Mouse (Mus musculus): ENCODE measurements at regions not wholly inside any gene's neighbourhood (a gene's known extent, or its start where the extent isn't known, plus 50 kb on each side); places are given as distances from the start of the nearest gene placed in this dataset.
A peak's percentile ranks its signal among the peaks of the same experiment; 100 is the strongest.

DNA sequence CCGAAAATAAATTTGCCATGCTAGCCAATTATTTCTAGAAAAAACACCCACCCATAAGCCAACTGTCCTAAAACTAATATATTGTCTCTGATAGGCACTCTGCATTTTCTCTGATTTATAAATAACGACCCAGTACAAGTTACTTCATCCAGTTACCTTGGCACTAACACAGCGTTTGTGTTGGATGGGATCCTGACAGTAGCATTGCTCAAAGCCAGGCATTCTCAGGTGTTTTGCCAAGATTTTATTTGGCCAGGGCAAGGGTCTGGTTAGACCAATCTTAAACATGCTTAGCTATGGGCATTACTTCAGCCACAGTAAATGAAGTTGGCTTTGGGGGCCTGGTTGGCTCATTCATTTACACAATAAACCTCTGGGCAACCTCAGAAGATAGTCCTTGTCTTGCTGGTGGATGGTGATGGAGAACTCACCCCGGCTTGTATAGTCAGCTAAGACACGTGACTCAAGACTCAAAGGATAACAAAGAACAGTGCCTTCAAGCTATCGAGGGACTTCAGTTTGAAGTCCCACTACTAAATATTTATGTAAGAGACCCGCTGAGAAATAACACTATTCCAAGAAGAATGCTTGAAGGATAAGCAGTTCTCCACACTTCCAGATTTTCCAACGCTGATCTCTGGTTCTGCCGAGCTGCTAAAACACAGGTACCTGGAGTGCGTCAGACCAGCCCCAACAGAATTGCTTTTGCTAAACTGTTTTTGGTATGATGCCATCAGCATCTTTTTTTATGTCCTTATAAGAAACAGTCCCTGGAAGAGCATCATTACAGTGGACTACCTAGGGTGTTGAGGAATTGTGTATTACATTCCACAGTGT lies 125.0 kb upstream of the Pkdcc start:
- Histone ChIP-seq H3K9me3 (no peaks in the 10 kb centered on the region), H3K36me3 (no peaks in the 10 kb centered on the region), H3K9ac (replicated peaks) (no peak overlapping the region), H3K4me2 (no peak overlapping the region), H3K4me1 (replicated peaks) (no peaks in the 10 kb centered on the region), H3K4me3 (replicated peaks) (no peak overlapping the region), H3K27ac (no peak overlapping the region), H3K27me3 (peaks cover 88% of the 10 kb centered on the region)
- 69% methylated on average over 10 of the region's 10 CpGs for WGBS
- no peak for ATAC-seq (ENCODE audit: insufficient number of reproducible peaks, insufficient read depth, low FRiP score, low TSS enrichment, low read depth)

- ATAC-seq (ENCODE audit: insufficient number of reproducible peaks, insufficient read depth, low FRiP score, low TSS enrichment, low read depth), result no peak
- no peak overlapping the region for H3K9ac ChIP-seq (replicated peaks)
- H3K36me3 ChIP-seq, result no peaks in the 10 kb centered on the region
- 79% methylated on average over 5 of the region's 5 CpGs for whole genome bisulfite sequencing
- no peak overlapping the region for H3K27ac ChIP-seq
- H3K4me3 ChIP-seq (replicated peaks), result no peak overlapping the region
- H3K4me2 ChIP-seq, result no peak overlapping the region
- H3K4me1 ChIP-seq (replicated peaks), result peaks cover 20% of the 10 kb centered on the region
- no peaks in the 10 kb centered on the region for H3K9me3 ChIP-seq
- peaks cover 89% of the 10 kb centered on the region for H3K27me3 ChIP-seq
Observed at GRCm38 (mm10) chr17:83093862-83094261, 121.2 kb upstream of the Pkdcc start.

- Histone ChIP-seq H3K4me3 (replicated peaks) (no peak overlapping the region), H3K27me3 (peaks cover 90% of the 10 kb centered on the region), H3K9me3 (no peaks in the 10 kb centered on the region), H3K4me1 (replicated peaks) (peaks cover 37% of the 10 kb centered on the region), H3K27ac (no peak overlapping the region), H3K4me2 (no peak overlapping the region), H3K9ac (replicated peaks) (no peak overlapping the region), H3K36me3 (no peaks in the 10 kb centered on the region)
- ATAC-seq (ENCODE audit: insufficient number of reproducible peaks, insufficient read depth, low FRiP score, low TSS enrichment, low read depth), result no peak
- 63% methylated on average over 8 of the region's 8 CpGs for WGBS
Observed at GRCm38 (mm10) chr17:83096451-83096850, 118.6 kb upstream of the Pkdcc start.

DNA sequence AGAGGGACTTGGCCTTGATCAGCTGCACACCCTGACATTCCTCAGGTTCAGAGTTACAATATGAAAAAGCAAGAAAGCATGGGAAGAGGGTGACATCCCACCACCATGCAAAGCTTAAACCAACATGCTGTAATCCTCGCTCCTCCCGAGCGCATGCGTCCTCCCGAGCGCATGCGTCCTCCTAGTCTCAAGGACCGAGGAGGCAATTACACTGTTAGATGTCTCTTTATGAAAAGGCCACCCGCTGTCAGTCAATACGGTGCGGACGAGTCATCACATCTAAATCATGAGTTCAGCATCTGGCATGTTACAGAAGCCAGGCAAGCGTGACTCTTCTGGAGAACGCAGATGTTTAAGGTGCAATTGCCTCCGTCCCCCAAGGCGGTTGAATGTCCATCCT lies 117.1 kb upstream of the Pkdcc start:
- Histone ChIP-seq H3K9me3 (no peaks in the 10 kb centered on the region), H3K4me3 (replicated peaks) (no peak overlapping the region), H3K4me1 (replicated peaks) (peaks cover 41% of the 10 kb centered on the region), H3K27ac (no peak overlapping the region), H3K36me3 (no peaks in the 10 kb centered on the region), H3K4me2 (no peak overlapping the region), H3K27me3 (peaks cover 90% of the 10 kb centered on the region), H3K9ac (replicated peaks) (no peak overlapping the region)
- WGBS, result 60% methylated on average over 16 of the region's 16 CpGs
- no peak for ATAC-seq (ENCODE audit: insufficient number of reproducible peaks, insufficient read depth, low FRiP score, low TSS enrichment, low read depth)

- no peak for ATAC-seq (ENCODE audit: insufficient number of reproducible peaks, insufficient read depth, low FRiP score, low TSS enrichment, low read depth)
- Histone ChIP-seq H3K4me3 (replicated peaks) (no peak overlapping the region), H3K36me3 (no peaks in the 10 kb centered on the region), H3K4me1 (replicated peaks) (peaks cover 41% of the 10 kb centered on the region), H3K9ac (replicated peaks) (no peak overlapping the region), H3K9me3 (no peaks in the 10 kb centered on the region), H3K27ac (no peak overlapping the region), H3K27me3 (peaks cover 90% of the 10 kb centered on the region), H3K4me2 (no peak overlapping the region)
- 27% methylated on average over 12 of the region's 12 CpGs for whole genome bisulfite sequencing
Observed at GRCm38 (mm10) chr17:83098679-83099413, 116.2 kb upstream of the Pkdcc start.

- Histone ChIP-seq H3K27me3 (peaks cover 89% of the 10 kb centered on the region), H3K9me3 (no peaks in the 10 kb centered on the region), H3K4me1 (replicated peaks) (peaks cover 44% of the 10 kb centered on the region), H3K4me2 (peak overlapping the region; percentile 6), H3K4me3 (replicated peaks) (no peak overlapping the region), H3K36me3 (no peaks in the 10 kb centered on the region), H3K9ac (replicated peaks) (no peak overlapping the region), H3K27ac (0 out of 2 replicates have a peak overlapping the region, but pooled peaks have one; percentile 17)
- ATAC-seq (ENCODE audit: insufficient number of reproducible peaks, insufficient read depth, low FRiP score, low TSS enrichment, low read depth), result no peak
- WGBS, result 23% methylated on average over 7 of the region's 7 CpGs
Observed at GRCm38 (mm10) chr17:83101035-83101434, 114.1 kb upstream of the Pkdcc start.

DNA sequence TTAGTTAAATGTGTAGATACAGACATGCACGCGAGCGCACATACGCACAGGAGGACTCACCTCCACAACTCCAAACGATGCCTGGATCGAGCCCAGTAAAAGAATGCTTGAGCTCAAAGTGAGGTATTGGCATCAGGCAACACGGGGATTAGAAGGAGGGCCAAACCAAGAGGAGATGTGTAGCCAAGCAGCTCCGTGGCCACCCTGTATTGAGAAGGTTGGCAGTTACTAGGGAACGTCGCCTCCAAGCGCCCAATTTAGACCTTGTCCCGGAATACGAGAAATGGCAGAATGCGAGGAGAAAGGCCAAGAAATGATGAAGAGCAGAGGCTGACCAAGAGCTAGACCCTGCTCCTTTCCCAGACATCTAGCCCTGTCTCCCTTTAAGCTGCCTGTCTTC lies 113.3 kb upstream of the Pkdcc start:
- peaks cover 89% of the 10 kb centered on the region for H3K27me3 ChIP-seq
- H3K9me3 ChIP-seq, result no peaks in the 10 kb centered on the region
- 80% methylated on average over 14 of the region's 14 CpGs for WGBS
- no peak for ATAC-seq (ENCODE audit: insufficient number of reproducible peaks, insufficient read depth, low FRiP score, low TSS enrichment, low read depth)
- no peak overlapping the region for H3K9ac ChIP-seq (replicated peaks)
- H3K4me3 ChIP-seq (replicated peaks), result no peak overlapping the region
- peaks cover 44% of the 10 kb centered on the region for H3K4me1 ChIP-seq (replicated peaks)
- peak overlapping the region; percentile 6; the same call in 1 of the 2 replicates for H3K4me2 ChIP-seq
- no peak overlapping the region for H3K27ac ChIP-seq
- no peaks in the 10 kb centered on the region for H3K36me3 ChIP-seq

- 53% methylated on average over 6 of the region's 6 CpGs for WGBS
- H3K4me2 ChIP-seq, result no peak overlapping the region
Observed at GRCm38 (mm10) chr17:83102675-83103412, 112.2 kb upstream of the Pkdcc start.

GRCm38 (mm10) chr17:83108151-83108550 lies 106.9 kb upstream of the Pkdcc start:
- Histone ChIP-seq H3K27me3 (peaks cover 93% of the 10 kb centered on the region), H3K4me1 (replicated peaks) (peaks cover 17% of the 10 kb centered on the region), H3K4me3 (replicated peaks) (no peak overlapping the region), H3K36me3 (no peaks in the 10 kb centered on the region), H3K9me3 (no peaks in the 10 kb centered on the region), H3K27ac (no peak overlapping the region), H3K9ac (replicated peaks) (no peak overlapping the region), H3K4me2 (no peak overlapping the region)
- 52% methylated on average over 10 of the region's 10 CpGs for WGBS
- ATAC-seq (ENCODE audit: insufficient number of reproducible peaks, insufficient read depth, low FRiP score, low TSS enrichment, low read depth), result no peak

More at GRCm38 (mm10) chr17:83102675-83103412, 112.2 kb upstream of the Pkdcc start:
- Histone ChIP-seq H3K9me3 (no peaks in the 10 kb centered on the region), H3K4me3 (replicated peaks) (no peak overlapping the region), H3K36me3 (no peaks in the 10 kb centered on the region), H3K9ac (replicated peaks) (no peak overlapping the region), H3K27ac (no peak overlapping the region), H3K4me1 (replicated peaks) (peaks cover 39% of the 10 kb centered on the region), H3K27me3 (peaks cover 90% of the 10 kb centered on the region)
- ATAC-seq (ENCODE audit: insufficient number of reproducible peaks, insufficient read depth, low FRiP score, low TSS enrichment, low read depth), result no peak

DNA sequence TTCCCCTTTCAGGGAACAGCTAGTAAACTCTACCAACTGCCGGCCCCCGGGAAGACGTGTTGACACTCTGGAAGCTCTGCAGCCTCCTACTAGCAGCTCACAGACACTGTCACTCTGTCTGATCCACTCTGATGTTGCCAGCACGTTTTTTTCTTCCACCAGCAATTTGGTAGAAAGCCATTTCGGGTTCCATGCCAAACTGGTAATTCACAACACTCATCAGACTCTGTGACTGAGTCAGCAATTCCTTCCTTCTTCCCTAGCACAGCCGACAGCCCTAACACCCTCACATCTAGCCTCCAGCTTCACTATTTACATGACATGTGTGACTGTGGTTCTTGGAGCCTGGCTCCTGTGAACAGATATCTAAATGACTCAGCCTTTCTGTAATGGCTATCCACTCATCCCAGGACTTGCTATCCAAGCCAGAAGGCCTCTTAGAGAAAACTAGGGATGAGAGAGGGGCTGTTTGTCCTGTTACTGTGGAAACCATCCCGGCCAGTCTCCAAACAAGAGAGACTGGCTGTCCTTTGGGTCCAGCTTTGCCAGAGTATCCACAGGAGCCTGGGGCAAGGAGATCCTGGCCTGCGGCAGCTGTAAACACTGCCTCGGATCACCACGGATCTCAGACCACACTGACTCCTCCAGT lies 105.2 kb upstream of the Pkdcc start:
- Histone ChIP-seq H3K4me2 (no peak overlapping the region), H3K4me3 (replicated peaks) (no peak overlapping the region), H3K36me3 (no peaks in the 10 kb centered on the region), H3K27ac (no peak overlapping the region), H3K27me3 (peaks cover 96% of the 10 kb centered on the region), H3K4me1 (replicated peaks) (peaks cover 20% of the 10 kb centered on the region), H3K9me3 (no peaks in the 10 kb centered on the region), H3K9ac (replicated peaks) (no peak overlapping the region)
- WGBS, result 46% methylated on average over 10 of the region's 10 CpGs
- no peak for ATAC-seq (ENCODE audit: insufficient number of reproducible peaks, insufficient read depth, low FRiP score, low TSS enrichment, low read depth)

DNA sequence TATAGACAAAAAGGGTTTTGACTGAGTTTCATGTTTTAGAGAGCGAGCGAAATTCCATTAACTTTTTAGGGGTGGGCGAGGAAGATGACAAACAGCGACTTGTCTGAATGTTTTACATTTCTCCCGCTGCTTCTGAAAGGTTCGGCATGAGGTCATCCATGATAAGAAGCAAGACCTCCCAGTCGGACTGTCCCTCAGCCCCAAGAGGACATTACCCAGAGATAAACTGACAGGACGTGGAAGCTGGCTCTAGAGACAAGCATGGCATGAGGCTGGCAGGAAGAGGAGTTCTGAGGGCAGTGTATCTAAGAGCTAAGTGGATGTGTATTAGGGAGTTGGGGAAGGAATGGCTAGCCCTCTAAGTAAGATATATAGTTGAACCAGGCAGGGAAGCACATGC lies 104.5 kb upstream of the Pkdcc start:
- H3K27me3 ChIP-seq, result peaks cover 96% of the 10 kb centered on the region
- no peak for ATAC-seq (ENCODE audit: insufficient number of reproducible peaks, insufficient read depth, low FRiP score, low TSS enrichment, low read depth)
- H3K9ac ChIP-seq (replicated peaks), result no peak overlapping the region
- 62% methylated on average over 8 of the region's 8 CpGs for WGBS
- no peak overlapping the region for H3K27ac ChIP-seq
- peaks cover 22% of the 10 kb centered on the region for H3K4me1 ChIP-seq (replicated peaks)
- no peaks in the 10 kb centered on the region for H3K36me3 ChIP-seq
- H3K4me3 ChIP-seq (replicated peaks), result no peak overlapping the region
- no peak overlapping the region for H3K4me2 ChIP-seq
- H3K9me3 ChIP-seq, result no peaks in the 10 kb centered on the region
